Mouse (Mus musculus) ES-E14 (cell line): ENCODE data around the gene Calhm3.

Source experiments
- HCFC1 ChIP-seq: IDR thresholded peaks from 2 replicates; pipeline ENCODE4 v1.6.1; 2012; ENCODE audit warnings: low read length, inconsistent platforms, borderline replicate concordance; ENCODE audit not compliant: insufficient read depth
- ZC3H11A ChIP-seq: IDR thresholded peaks from 2 replicates; pipeline ENCODE4 v1.6.1; 2012; ENCODE audit warnings: low read depth, mild to moderate bottlenecking, inconsistent platforms, low read length, borderline replicate concordance
- ZNF384 ChIP-seq: IDR thresholded peaks from 2 replicates; pipeline ENCODE4 v1.6.1; 2012; ENCODE audit warnings: low read depth, low read length, inconsistent platforms

GRCm38 (mm10) chr19:47151332-47152061, 6.1 kb downstream of the Calhm3 start:
- TF ChIP-seq ZNF384 (no peak), HCFC1 (no peak), ZC3H11A (no peak)
